Mouse (Mus musculus) Muller cell, postnatal 12 days (primary cell): ENCODE measurements around the gene Gadd45b.

Experiments
- DNase-seq: peaks from one replicate; pipeline ENCODE4 v3.0.0-alpha.2; 2015; ENCODE audit errors: inconsistent ontology term

The Gadd45b gene

GRCm38 (mm10) chr10:80929299-80930226, at the start of gene Gadd45b:
TSS of gene Gadd45b (plus strand) at chr10:80930073.
- peak; percentile 100 for DNase-seq

- DNase-seq = peak; percentile 40
Measured at GRCm38 (mm10) chr10:80880131-80880641, 49.7 kb upstream of the Gadd45b start.

GRCm38 (mm10) chr10:80880901-80881300, 49.0 kb upstream of the Gadd45b start:
- no peak for DNase-seq

GRCm38 (mm10) chr10:80881301-80881700, 48.6 kb upstream of the Gadd45b start:
- DNase-seq = peak; percentile 56

GRCm38 (mm10) chr10:80887181-80887580, 42.7 kb upstream of the Gadd45b start:
- no peak for DNase-seq

GRCm38 (mm10) chr10:80895100-80895499, 34.8 kb upstream of the Gadd45b start:
- no peak for DNase-seq

GRCm38 (mm10) chr10:80895697-80896096, 34.2 kb upstream of the Gadd45b start:
- no peak for DNase-seq

GRCm38 (mm10) chr10:80896581-80897485, 33.0 kb upstream of the Gadd45b start:
- no peak for DNase-seq

GRCm38 (mm10) chr10:80897861-80898510, 31.9 kb upstream of the Gadd45b start:
- no peak for DNase-seq

- DNase-seq = no peak
Measured at GRCm38 (mm10) chr10:80899074-80899473, 30.8 kb upstream of the Gadd45b start.

GRCm38 (mm10) chr10:80899591-80900317, 30.1 kb upstream of the Gadd45b start:
- DNase-seq = no peak

- peak; percentile 99 for DNase-seq
Measured at GRCm38 (mm10) chr10:80900318-80901247, 29.3 kb upstream of the Gadd45b start, which contains the start of gene Timm13. TSS of gene Timm13 (minus strand) at chr10:80900969.

- no peak for DNase-seq
Measured at GRCm38 (mm10) chr10:80901409-80902272, 28.2 kb upstream of the Gadd45b start.

- no peak for DNase-seq
Measured at GRCm38 (mm10) chr10:80902273-80902940, 27.5 kb upstream of the Gadd45b start.

- DNase-seq = no peak
Measured at GRCm38 (mm10) chr10:80903282-80903681, 26.6 kb upstream of the Gadd45b start.

GRCm38 (mm10) chr10:80904004-80904693, 25.7 kb upstream of the Gadd45b start:
- DNase-seq = no peak

- DNase-seq = no peak
Measured at GRCm38 (mm10) chr10:80904709-80905108, 25.2 kb upstream of the Gadd45b start.
